Mouse (Mus musculus): ENCODE results near the gene Ccdc115.
A peak's percentile ranks its signal among the peaks of the same experiment; 100 is the strongest.
"Not testable (repeated sequence)": the region's sequence is repeated elsewhere in the genome, so short reads cannot be mapped to it uniquely, and the experiment has no call there.

Gene Ccdc115

GRCm38 (mm10) chr1:34438381-34439051 lies 956 bp downstream of the Ccdc115 start:
- DNase-seq = no peak

DNA sequence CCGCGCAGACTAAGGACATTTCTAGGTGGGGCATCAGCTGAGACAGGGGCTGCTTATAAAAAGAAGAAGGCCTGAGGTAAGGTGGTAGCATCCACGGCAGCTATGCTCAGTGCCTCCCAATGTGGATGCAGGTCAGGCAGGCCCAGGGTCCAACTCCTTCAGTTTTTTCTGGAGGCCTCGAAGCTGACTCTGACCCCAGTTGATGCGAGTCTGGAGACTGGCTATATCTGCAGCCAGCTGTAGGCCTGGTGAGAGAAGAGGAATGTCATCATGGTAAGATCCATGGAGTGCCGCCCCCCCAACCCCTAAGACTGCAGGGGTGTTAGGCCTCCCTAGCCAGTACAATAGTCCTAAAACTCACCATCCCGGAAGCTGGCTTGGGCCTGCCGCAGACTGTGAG lies 2.1 kb downstream of the Ccdc115 start:
- not testable (repeated sequence) for DNase-seq

- DNase-seq = no peak
Observed at GRCm38 (mm10) chr1:34436374-34436773, 3.1 kb downstream of the Ccdc115 start.

DNA sequence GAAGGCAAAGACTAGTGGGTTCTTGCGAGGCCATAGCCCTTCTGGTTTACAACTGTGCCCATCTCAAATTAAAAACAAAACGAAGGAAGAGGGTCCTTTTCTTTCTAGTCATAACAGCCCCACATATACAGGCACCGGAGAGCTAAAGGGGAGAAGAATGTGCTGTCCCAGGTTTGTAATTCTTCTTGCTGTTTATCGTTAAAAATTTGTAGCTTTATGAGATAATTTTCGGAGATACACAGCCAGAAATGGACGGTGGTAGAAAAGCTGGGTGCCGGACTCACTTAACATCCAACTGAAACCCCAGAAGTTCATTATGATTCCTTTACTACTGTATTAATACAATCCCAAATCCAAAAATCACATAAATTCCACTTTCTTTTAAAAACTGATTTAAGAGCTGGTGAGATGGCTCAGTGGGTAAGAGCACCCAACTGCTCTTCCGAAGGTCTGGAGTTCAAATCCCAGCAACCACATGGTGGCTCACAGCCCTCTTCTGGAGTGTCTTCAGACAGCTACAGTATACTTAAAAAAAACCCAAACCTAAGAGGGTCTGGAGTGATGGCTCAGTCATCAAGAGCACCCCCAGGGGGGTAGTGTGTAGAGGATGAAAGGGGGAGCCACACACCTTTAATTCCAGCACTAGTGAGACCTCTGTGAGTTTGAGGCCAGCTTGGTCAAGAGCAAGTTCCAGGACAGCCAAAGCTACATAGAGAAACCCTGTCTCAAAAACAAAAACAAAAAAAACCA lies 3.9 kb downstream of the Ccdc115 start:
- DNase-seq = no peak

DNA sequence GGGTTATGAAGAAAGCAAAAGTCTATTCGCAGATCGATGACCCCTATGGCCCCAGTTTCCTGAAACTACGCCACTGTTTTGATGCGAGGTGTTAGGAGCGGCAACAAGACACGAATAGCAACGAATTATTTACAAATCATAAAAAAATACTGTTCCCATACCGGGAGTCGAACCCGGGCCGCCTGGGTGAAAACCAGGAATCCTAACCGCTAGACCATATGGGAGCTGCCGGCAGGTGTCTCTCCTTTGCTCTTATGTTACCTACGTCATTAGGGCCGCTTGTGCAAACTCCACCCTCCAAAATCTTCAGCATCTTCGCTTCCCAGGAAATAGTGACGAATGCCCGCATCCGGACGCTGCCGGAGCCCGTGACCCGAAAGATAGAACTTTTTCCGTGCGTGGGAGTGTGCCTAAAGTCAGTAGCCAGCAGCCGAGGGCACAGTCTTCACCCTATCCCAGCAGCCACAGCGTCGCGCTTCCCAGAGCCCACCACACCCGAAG lies 4.8 kb downstream of the Ccdc115 start:
- DNase-seq = peak; percentile 83

DNA sequence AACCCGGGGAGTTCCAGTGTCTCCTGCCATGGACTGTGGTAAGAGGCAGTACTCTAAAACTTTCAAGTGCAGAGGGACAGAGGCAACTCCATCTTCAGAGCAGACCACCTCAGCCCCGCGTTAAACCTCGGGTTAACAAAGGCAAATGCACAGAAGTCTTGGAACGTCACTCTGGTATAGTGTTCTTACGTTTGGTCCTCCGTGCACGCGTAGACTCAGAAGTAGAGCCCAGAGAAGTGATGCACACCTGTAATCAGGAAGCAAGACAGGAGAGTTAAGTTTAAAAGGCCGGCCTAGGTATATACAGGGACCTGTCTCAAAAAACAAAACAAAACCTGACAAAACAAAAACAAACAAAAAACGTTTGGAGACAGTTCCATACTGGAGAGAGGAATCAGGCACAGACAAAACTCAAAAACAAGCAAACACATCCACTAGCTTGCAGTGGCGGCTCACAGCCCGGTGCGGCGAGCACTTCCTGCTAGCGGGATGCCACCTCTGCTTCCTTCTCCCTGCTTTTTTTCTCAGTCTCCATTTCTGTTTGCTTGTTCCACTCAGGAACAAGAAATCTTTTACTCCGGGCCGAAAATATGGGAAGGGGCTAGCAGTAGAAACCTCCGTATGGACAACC lies 5.5 kb downstream of the Ccdc115 start:
- peak; percentile 66 for DNase-seq

DNA sequence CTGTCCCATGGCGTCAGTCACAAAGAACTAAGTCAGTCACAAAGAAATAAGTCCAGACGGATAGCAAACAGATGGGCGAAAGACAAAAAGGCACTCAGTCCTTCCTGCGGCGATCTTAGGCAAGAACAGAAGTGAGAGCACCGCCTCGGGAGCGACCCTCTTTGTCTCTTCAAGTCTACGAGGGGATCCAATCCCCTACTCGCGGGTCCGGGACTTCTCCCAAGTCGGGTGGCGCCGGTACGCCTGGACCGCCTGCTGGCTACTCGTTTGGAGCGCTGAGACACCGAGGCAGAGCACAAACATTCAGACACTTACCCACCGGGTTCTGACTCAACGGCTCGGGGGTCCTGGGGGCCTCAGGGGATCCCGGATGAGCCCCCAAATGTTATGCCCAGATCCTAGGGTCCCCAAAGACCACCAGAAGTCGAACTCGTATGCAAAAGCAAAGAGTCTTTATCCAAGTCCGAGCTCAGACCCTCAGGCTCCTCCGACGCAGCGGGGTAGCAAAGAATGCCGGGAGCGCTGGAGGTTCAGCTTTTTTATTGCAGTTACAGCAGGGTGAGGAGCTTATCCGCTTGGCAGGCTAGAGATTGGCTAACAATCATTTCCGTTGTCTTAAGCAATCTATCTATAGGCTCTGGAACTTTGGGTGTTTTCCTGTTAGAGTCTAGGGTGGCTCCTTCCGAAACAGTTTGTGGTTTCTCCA lies 6.5 kb downstream of the Ccdc115 start:
- DNase-seq = peak; percentile 63

GRCm38 (mm10) chr1:34432411-34432775 lies 7.1 kb downstream of the Ccdc115 start:
- peak; percentile 33 for DNase-seq

- DNase-seq = no peak
Observed at GRCm38 (mm10) chr1:34431431-34431830, 8.0 kb downstream of the Ccdc115 start.

DNA sequence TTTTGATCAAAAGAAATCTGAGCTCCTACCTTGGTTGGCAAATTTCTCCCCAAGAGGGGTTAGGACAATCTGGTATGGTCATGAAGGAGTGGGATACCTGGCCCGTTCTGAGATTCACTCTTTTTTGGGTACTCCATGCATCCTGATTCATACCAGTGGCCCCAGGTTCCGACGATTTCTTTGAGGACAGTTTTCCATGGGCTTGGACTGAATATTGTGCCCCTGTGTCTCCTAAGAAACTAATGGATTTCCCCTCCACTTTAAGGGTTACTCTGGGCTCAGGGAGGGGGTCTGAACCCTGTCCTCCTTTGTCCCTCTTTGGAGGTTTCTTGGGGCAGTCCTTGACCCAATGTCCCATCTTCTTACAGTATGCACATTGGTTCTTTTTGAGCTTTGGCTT lies 8.5 kb downstream of the Ccdc115 start:
- no peak for DNase-seq

DNA sequence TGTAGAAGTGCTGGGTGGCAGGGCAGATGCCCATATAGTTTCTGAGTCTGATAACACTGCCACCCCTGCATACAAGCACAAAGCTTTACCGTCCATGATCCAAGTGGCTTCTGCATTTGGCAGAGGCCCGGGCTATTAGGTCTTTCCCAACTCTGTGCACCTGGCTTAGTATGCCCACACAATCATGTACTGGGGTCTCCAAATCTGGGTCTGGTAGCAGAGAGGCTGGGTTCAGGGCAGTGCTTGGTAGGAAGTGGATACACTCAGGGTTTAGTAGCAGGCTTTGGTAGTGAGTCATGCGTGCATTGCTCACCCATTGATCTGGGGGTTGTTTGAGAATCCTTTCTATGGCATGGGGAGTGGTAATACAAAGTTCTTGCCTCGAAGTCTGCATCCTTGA lies 10.2 kb downstream of the Ccdc115 start:
- DNase-seq = no peak

- no peak for DNase-seq
Observed at GRCm38 (mm10) chr1:34428466-34428865, 11.0 kb downstream of the Ccdc115 start.

DNA sequence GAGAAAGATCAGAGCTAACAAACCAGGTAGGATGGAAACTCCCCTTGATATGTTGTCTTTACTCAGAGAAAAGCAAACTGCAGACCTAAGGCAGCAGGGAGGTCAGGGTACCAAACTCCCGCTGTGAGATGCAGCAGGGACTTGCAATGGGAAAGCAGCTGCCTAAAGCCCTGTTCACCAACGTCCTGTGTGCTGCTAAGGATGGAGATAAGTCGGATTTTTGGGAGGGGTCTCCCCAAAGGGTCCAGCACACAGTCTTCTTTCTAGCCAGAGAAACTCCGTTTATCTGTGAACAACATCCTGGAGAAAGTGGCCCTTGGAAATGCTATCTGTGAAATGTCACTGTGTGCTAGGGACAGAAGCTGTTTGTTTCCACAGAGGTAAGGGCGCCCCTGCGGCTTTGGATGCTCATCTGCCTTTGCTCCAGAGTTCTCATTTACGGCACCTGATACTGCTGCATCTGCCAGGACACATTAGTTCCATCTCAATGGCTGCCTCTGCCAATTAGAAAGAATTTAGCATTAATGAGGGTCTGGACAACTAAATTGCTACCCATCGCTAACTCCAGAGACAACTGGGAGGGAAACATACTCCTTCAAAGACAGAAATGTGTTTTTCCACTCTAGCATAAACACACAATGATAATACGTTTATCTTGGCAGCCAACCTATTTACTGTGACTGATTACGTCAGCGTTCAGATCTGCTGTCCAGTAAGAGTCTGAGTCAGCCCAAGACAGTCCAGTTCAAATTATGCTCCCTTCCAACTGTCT lies 40.1 kb downstream of the Ccdc115 start:
- no peak for DNase-seq

GRCm38 (mm10) chr1:34396321-34396720 lies 43.2 kb downstream of the Ccdc115 start:
- DNase-seq = no peak

- DNase-seq = no peak
Observed at GRCm38 (mm10) chr1:34389234-34389891, 50.1 kb downstream of the Ccdc115 start.

DNA sequence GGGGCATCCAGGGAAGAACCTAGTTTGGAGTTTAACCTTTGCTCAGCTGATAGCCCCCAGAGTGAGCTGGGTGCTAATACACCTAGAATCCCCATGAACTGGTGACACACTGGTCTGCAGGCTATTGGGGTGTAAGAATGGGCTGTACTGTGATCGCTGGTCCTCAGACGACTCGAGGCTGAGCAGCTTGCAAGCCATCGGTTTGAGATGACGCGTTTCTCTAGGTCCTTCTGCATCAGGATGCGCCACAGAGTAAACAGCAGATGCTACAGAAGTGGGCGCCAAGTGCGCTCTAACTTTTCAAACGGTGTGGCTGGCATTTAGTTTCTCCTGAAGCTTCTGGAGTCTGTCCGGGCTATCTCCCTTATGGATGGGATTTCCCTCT lies 50.6 kb downstream of the Ccdc115 start:
- no peak for DNase-seq

- no peak for DNase-seq
Observed at GRCm38 (mm10) chr1:34387346-34388327, 51.8 kb downstream of the Ccdc115 start.
